Mouse (Mus musculus): ENCODE results near the gene Casp3. TPM values are rescaled to one million over a fixed set of nuclear protein-coding genes. Genes with fewer than 3 reads are reported as not detected.

Gene Casp3
- total and polyA plus RNA-seq, 2 experiments from 2014 or later = 128 to 223 TPM

GRCm38 (mm10) chr8:46588663-46589062, 28.4 kb upstream of the Casp3 start:
- 99% methylated on average over 2 of the region's 2 CpGs for WGBS
- no peak for ATAC-seq (ENCODE audit: low FRiP score)
- no peak for TF ChIP-seq CTCF (IDR thresholded peaks at IDR 0.05)

GRCm38 (mm10) chr8:46593067-46593466, 24.0 kb upstream of the Casp3 start:
- ATAC-seq (ENCODE audit: low FRiP score) (no peak), DNase-seq (ENCODE audit: low spot score) (no peak)
- WGBS = 87% methylated on average over 8 of the region's 8 CpGs

More at GRCm38 (mm10) chr8:46588663-46589062, 28.4 kb upstream of the Casp3 start:
- H3K4me2 ChIP-seq (ENCODE audit: low read depth, low read length, poor library complexity, severe bottlenecking) = no peak overlapping the region
- no peak overlapping the region for H3K4me3 ChIP-seq (ENCODE audit: low read depth, low read length)
- H3K36me3 ChIP-seq (ENCODE audit: insufficient read depth, low read length) = no peaks in the 10 kb centered on the region; the same call in 1 of the 2 replicates
- no peak overlapping the region for H3K27ac ChIP-seq (ENCODE audit: low read depth, low read length)
- H3K27me3 ChIP-seq (ENCODE audit: insufficient read depth, low read length) = no peaks in the 10 kb centered on the region
- H3K9me3 ChIP-seq (ENCODE audit: low read length) = no peaks in the 10 kb centered on the region
- no peaks in the 10 kb centered on the region for H3K4me1 ChIP-seq (ENCODE audit: insufficient read depth, low read length)
- no peak for DNase-seq (ENCODE audit: low spot score)
- H3K9ac ChIP-seq (replicated peaks; ENCODE audit: low read length, poor library complexity, severe bottlenecking) = no peak overlapping the region

DNA sequence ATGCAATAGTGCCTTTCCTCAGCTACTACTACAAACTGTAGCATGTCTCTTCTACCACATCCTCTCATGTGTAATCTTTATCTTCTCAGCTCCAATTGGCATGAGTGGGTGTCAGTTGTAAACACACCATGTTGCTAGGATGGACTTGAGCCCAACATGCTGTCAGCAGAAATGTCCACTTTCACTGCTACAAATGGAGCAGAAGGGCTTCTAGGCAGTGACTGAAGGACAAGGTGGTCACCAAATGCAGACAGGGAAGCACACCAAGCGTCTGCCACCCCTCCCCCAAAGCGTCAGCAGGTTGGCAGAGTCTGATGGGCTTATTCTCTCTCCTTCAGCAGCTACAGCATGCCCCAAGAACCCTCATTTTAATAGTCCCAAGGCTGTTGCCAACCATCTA, 23.3 kb upstream of the Casp3 start:
- TF ChIP-seq CTCF (IDR thresholded peaks at IDR 0.05) = no peak
- Histone ChIP-seq H3K27me3 (ENCODE audit: insufficient read depth, low read length) (no peaks in the 10 kb centered on the region), H3K4me2 (ENCODE audit: low read depth, low read length, poor library complexity, severe bottlenecking) (no peak overlapping the region), H3K27ac (ENCODE audit: low read depth, low read length) (no peak overlapping the region), H3K4me3 (ENCODE audit: low read depth, low read length) (no peak overlapping the region), H3K9me3 (ENCODE audit: low read length) (no peaks in the 10 kb centered on the region), H3K9ac (replicated peaks; ENCODE audit: low read length, poor library complexity, severe bottlenecking) (no peak overlapping the region), H3K36me3 (ENCODE audit: insufficient read depth, low read length) (no peaks in the 10 kb centered on the region), H3K4me1 (ENCODE audit: insufficient read depth, low read length) (no peaks in the 10 kb centered on the region)
- DNase-seq (ENCODE audit: low spot score) (no peak), ATAC-seq (ENCODE audit: low FRiP score) (no peak)
- 74% methylated on average over 2 of the region's 2 CpGs for WGBS

More at GRCm38 (mm10) chr8:46593067-46593466, 24.0 kb upstream of the Casp3 start:
- Histone ChIP-seq H3K4me2 (ENCODE audit: low read depth, low read length, poor library complexity, severe bottlenecking) (no peak overlapping the region), H3K36me3 (ENCODE audit: insufficient read depth, low read length) (no peaks in the 10 kb centered on the region), H3K9me3 (ENCODE audit: low read length) (no peaks in the 10 kb centered on the region), H3K27me3 (ENCODE audit: insufficient read depth, low read length) (no peaks in the 10 kb centered on the region), H3K4me3 (ENCODE audit: low read depth, low read length) (no peak overlapping the region), H3K4me1 (ENCODE audit: insufficient read depth, low read length) (no peaks in the 10 kb centered on the region), H3K9ac (replicated peaks; ENCODE audit: low read length, poor library complexity, severe bottlenecking) (no peak overlapping the region), H3K27ac (ENCODE audit: low read depth, low read length) (no peak overlapping the region)
- no peak for TF ChIP-seq CTCF (IDR thresholded peaks at IDR 0.05)

GRCm38 (mm10) chr8:46595593-46595992, 21.5 kb upstream of the Casp3 start:
- 95% methylated on average over 2 of the region's 2 CpGs for WGBS
- ATAC-seq (ENCODE audit: low FRiP score) (no peak), DNase-seq (ENCODE audit: low spot score) (no peak)
- H3K27me3 ChIP-seq (ENCODE audit: insufficient read depth, low read length) = no peaks in the 10 kb centered on the region
- no peak overlapping the region for H3K27ac ChIP-seq (ENCODE audit: low read depth, low read length)
- H3K9me3 ChIP-seq (ENCODE audit: low read length) = no peaks in the 10 kb centered on the region
- H3K4me3 ChIP-seq (ENCODE audit: low read depth, low read length) = no peak overlapping the region
- TF ChIP-seq CTCF (IDR thresholded peaks at IDR 0.05) = no peak
- no peaks in the 10 kb centered on the region for H3K36me3 ChIP-seq (ENCODE audit: insufficient read depth, low read length)
- no peaks in the 10 kb centered on the region for H3K4me1 ChIP-seq (ENCODE audit: insufficient read depth, low read length)
- H3K4me2 ChIP-seq (ENCODE audit: low read depth, low read length, poor library complexity, severe bottlenecking) = no peak overlapping the region
- H3K9ac ChIP-seq (replicated peaks; ENCODE audit: low read length, poor library complexity, severe bottlenecking) = no peak overlapping the region

DNA sequence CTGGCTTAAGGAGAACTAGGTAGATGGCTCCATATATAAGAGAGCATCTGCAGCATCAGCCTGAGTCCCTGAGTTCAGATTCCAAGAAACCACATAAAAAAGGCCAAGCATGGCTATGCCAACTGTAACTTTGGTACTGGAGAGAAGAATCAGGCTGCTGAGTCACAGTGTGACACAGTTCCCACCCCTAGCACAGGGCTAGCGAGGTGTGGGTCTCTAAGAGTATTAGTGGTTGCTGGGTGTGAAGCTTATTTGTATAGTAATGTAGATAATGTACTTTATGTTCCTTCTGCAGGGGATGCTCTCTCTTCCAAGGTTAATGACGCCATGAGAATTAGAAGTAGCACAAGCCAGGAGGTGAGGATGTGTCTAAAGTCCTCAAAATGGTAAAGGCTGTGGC, 20.6 kb upstream of the Casp3 start:
- WGBS = 91% methylated on average over 2 of the region's 2 CpGs
- Histone ChIP-seq H3K4me3 (ENCODE audit: low read depth, low read length) (no peak overlapping the region), H3K4me2 (ENCODE audit: low read depth, low read length, poor library complexity, severe bottlenecking) (no peak overlapping the region), H3K36me3 (ENCODE audit: insufficient read depth, low read length) (no peaks in the 10 kb centered on the region), H3K27ac (ENCODE audit: low read depth, low read length) (no peak overlapping the region), H3K4me1 (ENCODE audit: insufficient read depth, low read length) (no peaks in the 10 kb centered on the region), H3K9ac (replicated peaks; ENCODE audit: low read length, poor library complexity, severe bottlenecking) (no peak overlapping the region), H3K9me3 (ENCODE audit: low read length) (no peaks in the 10 kb centered on the region), H3K27me3 (ENCODE audit: insufficient read depth, low read length) (no peaks in the 10 kb centered on the region)
- TF ChIP-seq CTCF (IDR thresholded peaks at IDR 0.05) = no peak
- no peak for DNase-seq (ENCODE audit: low spot score)
- no peak for ATAC-seq (ENCODE audit: low FRiP score)

DNA sequence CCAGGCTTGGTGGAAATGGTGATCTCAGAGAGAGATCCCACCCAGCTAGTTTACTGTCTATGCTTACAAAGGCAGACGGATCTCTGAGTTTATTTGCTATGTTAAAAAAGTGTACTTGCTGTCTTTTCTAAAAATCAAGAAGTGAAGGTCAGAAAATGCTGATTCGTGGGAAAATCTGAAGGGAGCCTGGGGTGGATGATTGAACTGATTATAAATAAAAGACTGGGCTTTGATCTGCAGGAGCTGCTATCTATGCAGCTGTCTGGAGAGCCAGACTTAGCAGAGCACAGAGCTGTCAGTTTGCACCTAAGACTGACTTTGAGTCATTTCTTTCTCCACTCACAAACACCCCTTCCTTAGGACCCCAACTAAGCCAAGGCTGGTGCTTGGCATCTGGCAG, 19.7 kb upstream of the Casp3 start:
- ATAC-seq (ENCODE audit: low FRiP score) (no peak), DNase-seq (ENCODE audit: low spot score) (no peak)
- Histone ChIP-seq H3K4me2 (ENCODE audit: low read depth, low read length, poor library complexity, severe bottlenecking) (no peak overlapping the region), H3K27ac (ENCODE audit: low read depth, low read length) (no peak overlapping the region), H3K4me1 (ENCODE audit: insufficient read depth, low read length) (no peaks in the 10 kb centered on the region), H3K9me3 (ENCODE audit: low read length) (no peaks in the 10 kb centered on the region), H3K27me3 (ENCODE audit: insufficient read depth, low read length) (no peaks in the 10 kb centered on the region), H3K36me3 (ENCODE audit: insufficient read depth, low read length) (no peaks in the 10 kb centered on the region), H3K9ac (replicated peaks; ENCODE audit: low read length, poor library complexity, severe bottlenecking) (no peak overlapping the region), H3K4me3 (ENCODE audit: low read depth, low read length) (no peak overlapping the region)
- TF ChIP-seq CTCF (IDR thresholded peaks at IDR 0.05) = no peak
- WGBS = 79% methylated on average over 2 of the region's 2 CpGs

Data from midbrain, postnatal 0 days (tissue).